Mouse (Mus musculus): ENCODE data around the gene Zfp62. TPM values are rescaled to one million over a fixed set of nuclear protein-coding genes. Genes with fewer than 3 reads are reported as not detected.

Zfp62 gene
- polyA plus RNA-seq, 1 experiment, result 29.3 TPM

- H3K9me3 ChIP-seq (replicated peaks; ENCODE audit: control insufficient read depth, insufficient read depth, low read length, poor library complexity, severe bottlenecking), result no peaks in the 10 kb centered on the region
- H3K36me3 ChIP-seq (ENCODE audit: control insufficient read depth, insufficient read depth, low read length, poor library complexity, severe bottlenecking), result no peaks in the 10 kb centered on the region
- no peak overlapping the region for H3K27ac ChIP-seq (ENCODE audit: insufficient read depth, low read length)
- no peak for TF ChIP-seq POLR2A (IDR thresholded peaks at IDR 0.05; ENCODE audit: insufficient read depth, low read length)
- H3K4me3 ChIP-seq (ENCODE audit: low read depth, low read length), result no peak overlapping the region
- no peak overlapping the region for H3K9ac ChIP-seq (ENCODE audit: low read depth, poor library complexity, severe bottlenecking)
- H3K27me3 ChIP-seq (ENCODE audit: control insufficient read depth, insufficient read depth, low read length, poor library complexity, severe bottlenecking), result no peaks in the 10 kb centered on the region
- H3K4me1 ChIP-seq (ENCODE audit: control insufficient read depth, insufficient read depth, low read length), result no peaks in the 10 kb centered on the region
Observed at GRCm38 (mm10) chr11:49266671-49267070, 63.6 kb downstream of the Zfp62 start.

- no peak for TF ChIP-seq EP300 (IDR thresholded peaks at IDR 0.05; ENCODE audit: insufficient read depth, low read depth, low read length)
- TF ChIP-seq POLR2A (IDR thresholded peaks at IDR 0.05; ENCODE audit: insufficient read depth, low read length), result no peak
- no peak for TF ChIP-seq CTCF (IDR thresholded peaks at IDR 0.05; ENCODE audit: low read depth, low read length)
- Histone ChIP-seq H3K9ac (ENCODE audit: low read depth, poor library complexity, severe bottlenecking) (no peak overlapping the region), H3K36me3 (ENCODE audit: control insufficient read depth, insufficient read depth, low read length, poor library complexity, severe bottlenecking) (no peaks in the 10 kb centered on the region), H3K27me3 (ENCODE audit: control insufficient read depth, insufficient read depth, low read length, poor library complexity, severe bottlenecking) (no peaks in the 10 kb centered on the region; the same call in 1 of the 2 replicates), H3K9me3 (replicated peaks; ENCODE audit: control insufficient read depth, insufficient read depth, low read length, poor library complexity, severe bottlenecking) (no peaks in the 10 kb centered on the region), H3K4me3 (ENCODE audit: low read depth, low read length) (no peak overlapping the region), H3K27ac (ENCODE audit: insufficient read depth, low read length) (no peak overlapping the region), H3K4me1 (ENCODE audit: control insufficient read depth, insufficient read depth, low read length) (no peaks in the 10 kb centered on the region)
Observed at GRCm38 (mm10) chr11:49267316-49267715, 64.2 kb downstream of the Zfp62 start.

- Histone ChIP-seq H3K27ac (ENCODE audit: insufficient read depth, low read length) (no peak overlapping the region), H3K4me3 (ENCODE audit: low read depth, low read length) (no peak overlapping the region), H3K4me1 (ENCODE audit: control insufficient read depth, insufficient read depth, low read length) (no peaks in the 10 kb centered on the region), H3K9ac (ENCODE audit: low read depth, poor library complexity, severe bottlenecking) (no peak overlapping the region), H3K36me3 (ENCODE audit: control insufficient read depth, insufficient read depth, low read length, poor library complexity, severe bottlenecking) (no peaks in the 10 kb centered on the region), H3K9me3 (replicated peaks; ENCODE audit: control insufficient read depth, insufficient read depth, low read length, poor library complexity, severe bottlenecking) (no peaks in the 10 kb centered on the region), H3K27me3 (ENCODE audit: control insufficient read depth, insufficient read depth, low read length, poor library complexity, severe bottlenecking) (no peaks in the 10 kb centered on the region; the same call in 1 of the 2 replicates)
- TF ChIP-seq EP300 (IDR thresholded peaks at IDR 0.05; ENCODE audit: insufficient read depth, low read depth, low read length) (no peak), CTCF (IDR thresholded peaks at IDR 0.05; ENCODE audit: low read depth, low read length) (no peak), POLR2A (IDR thresholded peaks at IDR 0.05; ENCODE audit: insufficient read depth, low read length) (no peak)
Observed at GRCm38 (mm10) chr11:49267970-49268579, 65.0 kb downstream of the Zfp62 start.

Other genes starting within 250 kb of the Zfp62 start
- gene Olfr56, start 224.4 kb upstream of the Zfp62 start, polyA plus RNA-seq (2011; ENCODE audit: insufficient read depth, insufficient read length, low read depth, missing spikeins), result not detected in 2 replicates
- not detected in 2 replicates for gene 9930111J21Rik1, start 223.9 kb upstream of the Zfp62 start, polyA plus RNA-seq (2011; ENCODE audit: insufficient read depth, insufficient read length, low read depth, missing spikeins)
- gene Gm12185, start 211.1 kb upstream of the Zfp62 start, polyA plus RNA-seq (2011; ENCODE audit: insufficient read depth, insufficient read length, low read depth, missing spikeins), result not detected in 2 replicates
- 1.6 and 1.9 TPM in 2 replicates for gene Tgtp1, start 209.1 kb upstream of the Zfp62 start, polyA plus RNA-seq (2011; ENCODE audit: insufficient read depth, insufficient read length, low read depth, missing spikeins)
- 0.21 and 0.31 TPM in 2 replicates for gene 9930111J21Rik2, start 152.1 kb upstream of the Zfp62 start, polyA plus RNA-seq (2011; ENCODE audit: insufficient read depth, insufficient read length, low read depth, missing spikeins)
- gene Tgtp2, start 139.1 kb upstream of the Zfp62 start, polyA plus RNA-seq (2011; ENCODE audit: insufficient read depth, insufficient read length, low read depth, missing spikeins), result not detected in 2 replicates
- gene Ifi47, start 126.7 kb upstream of the Zfp62 start, polyA plus RNA-seq (2011; ENCODE audit: insufficient read depth, insufficient read length, low read depth, missing spikeins), result not detected in 2 replicates
- gene Olfr1396, start 88.4 kb upstream of the Zfp62 start, polyA plus RNA-seq (2011; ENCODE audit: insufficient read depth, insufficient read length, low read depth, missing spikeins), result not detected in 2 replicates
- gene Olfr1395, start 61.0 kb upstream of the Zfp62 start, polyA plus RNA-seq (2011; ENCODE audit: insufficient read depth, insufficient read length, low read depth, missing spikeins), result not detected in 2 replicates
- not detected in 2 replicates for gene Olfr1394, start 48.9 kb upstream of the Zfp62 start, polyA plus RNA-seq (2011; ENCODE audit: insufficient read depth, insufficient read length, low read depth, missing spikeins)
- not detected in 2 replicates for gene Btnl9, start 16.1 kb upstream of the Zfp62 start, polyA plus RNA-seq (2011; ENCODE audit: insufficient read depth, insufficient read length, low read depth, missing spikeins)
- 16.5 and 21.1 TPM in 2 replicates for gene Mgat1, start 40.9 kb downstream of the Zfp62 start, polyA plus RNA-seq (2011; ENCODE audit: insufficient read depth, insufficient read length, low read depth, missing spikeins)
- gene Olfr1393, start 75.0 kb downstream of the Zfp62 start, polyA plus RNA-seq (2011; ENCODE audit: insufficient read depth, insufficient read length, low read depth, missing spikeins), result not detected in 2 replicates
- not detected in 2 replicates for gene Olfr1392, start 82.0 kb downstream of the Zfp62 start, polyA plus RNA-seq (2011; ENCODE audit: insufficient read depth, insufficient read length, low read depth, missing spikeins)
- gene Olfr10, start 101.4 kb downstream of the Zfp62 start, polyA plus RNA-seq (2011; ENCODE audit: insufficient read depth, insufficient read length, low read depth, missing spikeins), result not detected in 2 replicates
- not detected in 2 replicates for gene Olfr1391, start 119.5 kb downstream of the Zfp62 start, polyA plus RNA-seq (2011; ENCODE audit: insufficient read depth, insufficient read length, low read depth, missing spikeins)
- gene Olfr1390, start 131.9 kb downstream of the Zfp62 start, polyA plus RNA-seq (2011; ENCODE audit: insufficient read depth, insufficient read length, low read depth, missing spikeins), result not detected in 2 replicates
- not detected in 2 replicates for gene Olfr1389, start 219.8 kb downstream of the Zfp62 start, polyA plus RNA-seq (2011; ENCODE audit: insufficient read depth, insufficient read length, low read depth, missing spikeins)
- gene Olfr1388, start 233.3 kb downstream of the Zfp62 start, polyA plus RNA-seq (2011; ENCODE audit: insufficient read depth, insufficient read length, low read depth, missing spikeins), result 2.6 and 4.3 TPM in 2 replicates